Mouse (Mus musculus) thymus, postnatal 14 days (tissue): ENCODE data around the gene Crip1.
A peak's percentile ranks its signal among the peaks of the same experiment; 100 is the strongest.
"Not testable (repeated sequence)": the region's sequence is repeated elsewhere in the genome, so short reads cannot be mapped to it uniquely, and the experiment has no call there.

ENCODE experiments used
- DNase-seq: peaks from one replicate; pipeline ENCODE4 v3.0.0; 2021

Crip1 gene

GRCm38 (mm10) chr12:113186326-113187010, 40.4 kb downstream of the Crip1 start:
- DNase-seq = no peak

- DNase-seq = no peak
Observed at GRCm38 (mm10) chr12:113187011-113187375, 40.9 kb downstream of the Crip1 start.

- DNase-seq = peak; percentile 93
Observed at GRCm38 (mm10) chr12:113187584-113188295, 41.6 kb downstream of the Crip1 start.

GRCm38 (mm10) chr12:113188349-113189055, 42.4 kb downstream of the Crip1 start:
- DNase-seq = no peak

- no peak for DNase-seq
Observed at GRCm38 (mm10) chr12:113193423-113193822, 47.3 kb downstream of the Crip1 start.

GRCm38 (mm10) chr12:113199132-113199531, 53.0 kb downstream of the Crip1 start:
- DNase-seq = not testable (repeated sequence)

- no peak for DNase-seq
Observed at GRCm38 (mm10) chr12:113201301-113201700, 55.2 kb downstream of the Crip1 start.

GRCm38 (mm10) chr12:113202008-113202407, 55.9 kb downstream of the Crip1 start:
- peak; percentile 34 for DNase-seq
